Mouse (Mus musculus) testis, adult 2 months (tissue): ENCODE measurements around the gene Stxbp2.

Experiments
- CTCF ChIP-seq: fragments of 200-500 bp; IDR thresholded peaks from 2 replicates; pipeline ENCODE4 v1.5.1; 2012; ENCODE audit warnings: low read depth, mild to moderate bottlenecking, inconsistent platforms, low read length, moderate library complexity; ENCODE audit not compliant: control insufficient read depth, insufficient read depth, insufficient replicate concordance
- POLR2A ChIP-seq: fragments of 200-500 bp; IDR thresholded peaks from 2 replicates; pipeline ENCODE4 v1.6.1; 2012; ENCODE audit warnings: low read depth, mild to moderate bottlenecking, inconsistent platforms, low read length, moderate library complexity; ENCODE audit not compliant: control insufficient read depth

DNA sequence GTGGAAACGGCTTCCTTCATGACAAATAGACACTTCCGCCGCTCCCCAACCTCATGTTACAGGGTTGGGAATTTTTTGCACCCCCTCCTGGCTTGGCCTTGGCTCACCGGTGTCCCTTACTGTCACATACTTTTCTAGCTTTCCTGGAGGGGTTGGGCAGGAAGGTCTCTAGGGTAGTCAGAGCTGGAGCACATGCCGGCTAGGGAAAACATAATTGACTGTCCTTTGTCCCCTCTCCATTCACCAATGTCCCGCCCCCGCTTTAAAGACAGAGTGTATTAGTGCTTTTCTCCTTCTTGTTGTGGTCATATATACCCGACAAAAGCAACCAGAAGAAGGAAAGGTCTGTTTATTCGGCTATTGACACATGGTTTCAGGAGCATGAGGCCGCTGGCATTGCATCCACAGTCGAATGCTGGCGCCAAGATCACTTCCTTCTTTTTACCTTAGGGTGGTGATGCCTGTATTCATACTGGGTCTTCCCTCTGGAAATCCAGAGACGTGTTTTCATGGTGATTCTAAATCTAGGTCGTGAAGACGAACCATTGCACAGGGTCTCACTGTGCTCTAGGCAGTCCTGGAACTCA lies 46.3 kb downstream of the Stxbp2 start:
- TF ChIP-seq POLR2A = no peak
- no peak for TF ChIP-seq CTCF
